Mouse (Mus musculus) heart, postnatal 0 days (tissue): Measurements from ENCODE around the gene Sbf1. TPM values are rescaled to one million over a fixed set of nuclear protein-coding genes. Genes with fewer than 3 reads are reported as not detected.

Experiments used
- ATAC-seq: fragments of 200-750 bp; cut with Nextera tagmentation; 2 replicates; pipeline ENCODE4 v1.8.0; 2017; ENCODE audit warnings: low read depth, moderate number of reproducible peaks, moderate library complexity; ENCODE audit not compliant: insufficient read depth
- DNase-seq: peaks from one replicate; pipeline ENCODE4 v3.0.0-alpha.2; 2016; ENCODE audit warnings: low spot score
- H3K27ac ChIP-seq: fragments of 300-500 bp; sonication (generic); 2 replicates; pipeline ENCODE4 v1.5.1; 2014; ENCODE audit warnings: low read depth, mild to moderate bottlenecking
- H3K27me3 ChIP-seq: fragments of 300-500 bp; sonication (generic); 2 replicates; pipeline ENCODE4 v1.6.1; 2014; ENCODE audit warnings: low read length, mixed read lengths; ENCODE audit not compliant: control insufficient read depth, insufficient read depth
- H3K36me3 ChIP-seq: fragments of 300-500 bp; sonication (generic); replicated peaks from 2 replicates; pipeline ENCODE4 v1.6.1; 2014; ENCODE audit warnings: low read length, mixed read lengths; ENCODE audit not compliant: control insufficient read depth, insufficient read depth
- H3K4me1 ChIP-seq: fragments of 300-500 bp; sonication (generic); 2 replicates; pipeline ENCODE4 v1.6.1; 2014; ENCODE audit warnings: antibody characterized with exemption; ENCODE audit not compliant: control insufficient read depth, insufficient read depth
- H3K4me2 ChIP-seq: fragments of 300-500 bp; sonication (generic); 2 replicates; pipeline ENCODE4 v1.6.1; 2014; ENCODE audit warnings: low read depth, mild to moderate bottlenecking, low read length, moderate library complexity
- H3K4me3 ChIP-seq: fragments of 300-500 bp; sonication (generic); 2 replicates; pipeline ENCODE4 v1.5.1; 2014; ENCODE audit warnings: low read depth, low read length
- H3K9ac ChIP-seq: fragments of 300-500 bp; sonication (generic); replicated peaks from 2 replicates; pipeline ENCODE4 v1.6.1; 2014; ENCODE audit warnings: low read depth, low read length, mixed read lengths
- H3K9me3 ChIP-seq: fragments of 300-500 bp; sonication (generic); replicated peaks from 2 replicates; pipeline ENCODE4 v1.6.1; 2016; ENCODE audit warnings: low read length; ENCODE audit not compliant: control insufficient read depth
- CTCF ChIP-seq: IDR thresholded peaks from 2 replicates; pipeline ENCODE4 v1.5.1; 2016; ENCODE audit warnings: antibody characterized with exemption, control low read depth, low read depth
- EP300 ChIP-seq: IDR thresholded peaks from 2 replicates; pipeline ENCODE4 v1.6.1; 2016; ENCODE audit warnings: antibody characterized with exemption, low read depth
- WGBS: fragments of 180-500 bp; shearing (Covaris S2); extraction: QIAGEN DNeasy Blood & Tissue Kit; methylation state at CpG from one replicate; pipeline ENCODE4 v1.1.7; 2014; 5-methylcytosine and 5-hydroxymethylcytosine counted together
- polyA plus RNA-seq: library from polyadenylated mRNA; unstranded; fragments of >200 nt; fragmentation: Nextera tagmentation; extraction: Ambion mirVana; gene quantifications from 2 replicates; pipeline ENCODE4 v1.2.1, GENCODE M21; 2015
- total RNA-seq: library from RNA; depleted of rRNA; stranded (reverse); fragments of >200 nt; gene quantifications from 2 replicates; pipeline ENCODE4 v1.2.3, GENCODE M21; 2014; ENCODE audit warnings: low replicate concordance

Gene Sbf1
- total and polyA plus RNA-seq, 2 experiments from 2014 or later, result 25.6 to 147 TPM

DNA sequence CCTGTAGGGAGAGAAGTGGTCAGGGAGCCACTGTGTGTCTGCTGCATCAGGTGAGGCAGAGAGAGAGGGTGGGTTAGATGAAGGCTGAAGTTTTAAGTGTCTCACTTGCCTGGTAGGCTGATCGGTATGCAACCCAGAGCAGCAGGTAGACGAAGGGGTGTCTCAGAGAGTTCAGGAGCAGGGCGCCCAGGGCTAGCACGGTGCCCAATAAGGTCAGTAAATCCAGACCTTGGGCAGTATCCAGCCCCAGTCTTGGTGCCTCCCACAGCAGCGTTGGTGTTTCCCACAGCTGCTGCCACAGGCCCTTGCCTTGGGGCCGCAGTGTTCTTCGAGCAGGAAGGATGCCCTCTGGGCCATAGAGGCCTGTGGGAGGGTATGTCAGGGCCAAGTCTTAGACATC lies 39.3 kb upstream of the Sbf1 start:
- no peaks in the 10 kb centered on the region for H3K27me3 ChIP-seq
- H3K27ac ChIP-seq, result no peak overlapping the region
- WGBS, result 69% methylated on average over 7 of the region's 7 CpGs
- H3K9ac ChIP-seq, result peak overlapping the region; percentile 79
- H3K4me2 ChIP-seq, result peak overlapping the region; percentile 82
- H3K36me3 ChIP-seq, result peaks cover 40% of the 10 kb centered on the region
- H3K9me3 ChIP-seq, result no peaks in the 10 kb centered on the region
- peak overlapping the region; percentile 77 for H3K4me3 ChIP-seq
- no peak for TF ChIP-seq EP300
- no peak for TF ChIP-seq CTCF
- peaks cover 22% of the 10 kb centered on the region; the same call in 1 of the 2 replicates for H3K4me1 ChIP-seq
- DNase-seq (no peak), ATAC-seq (no peak)

DNA sequence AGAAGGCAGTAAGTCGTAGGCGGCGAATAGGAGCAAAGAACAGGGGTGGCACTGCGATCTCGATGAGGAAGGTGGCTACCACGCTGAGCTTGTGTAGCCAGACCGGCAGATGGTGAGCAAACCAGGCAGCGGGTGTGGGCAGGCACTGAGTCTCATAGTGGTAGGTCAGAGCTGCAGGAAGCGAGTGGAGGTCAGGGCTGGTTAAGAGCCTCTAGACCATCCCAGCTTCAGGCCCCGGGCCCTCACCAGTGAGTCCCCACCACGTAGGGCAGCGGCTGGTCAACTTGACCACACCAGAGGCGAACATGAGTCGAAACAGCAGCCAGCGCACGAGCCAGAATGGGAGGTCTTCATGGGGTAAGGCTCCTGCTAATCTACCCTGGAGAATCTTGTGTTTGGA lies 38.7 kb upstream of the Sbf1 start:
- ATAC-seq, result no peak
- Histone ChIP-seq H3K9me3 (no peaks in the 10 kb centered on the region), H3K27me3 (no peaks in the 10 kb centered on the region), H3K9ac (no peak overlapping the region), H3K4me3 (no peak overlapping the region), H3K27ac (no peak overlapping the region), H3K4me2 (no peak overlapping the region; the same call in 1 of the 2 replicates), H3K4me1 (peaks cover 22% of the 10 kb centered on the region; the same call in 1 of the 2 replicates), H3K36me3 (peaks cover 40% of the 10 kb centered on the region)
- 92% methylated on average over 16 of the region's 16 CpGs for WGBS
- no peak for DNase-seq
- TF ChIP-seq EP300, result no peak
- TF ChIP-seq CTCF, result no peak

DNA sequence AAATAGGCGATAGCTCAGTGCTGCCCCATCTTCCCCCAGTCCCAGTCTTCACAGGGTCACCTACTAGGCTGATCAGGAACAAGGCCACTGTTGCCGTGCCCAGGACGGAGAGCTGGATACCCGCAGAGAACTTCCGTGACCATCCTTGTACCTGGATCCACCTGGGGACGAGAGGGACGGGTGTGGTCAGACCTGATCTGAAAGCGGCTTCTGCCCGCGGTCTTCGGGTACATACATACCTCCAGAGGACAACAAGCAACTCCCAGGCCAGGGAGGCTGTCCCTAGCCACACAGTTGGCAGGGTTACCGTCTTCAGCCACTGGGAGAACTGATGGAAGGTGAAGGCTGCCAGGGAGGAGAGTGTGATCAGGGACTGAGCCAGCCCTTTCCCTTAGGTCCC lies 37.7 kb upstream of the Sbf1 start:
- Histone ChIP-seq H3K9ac (no peak overlapping the region), H3K27ac (no peak overlapping the region), H3K4me1 (peaks cover 22% of the 10 kb centered on the region; the same call in 1 of the 2 replicates), H3K9me3 (no peaks in the 10 kb centered on the region), H3K27me3 (no peaks in the 10 kb centered on the region), H3K36me3 (peaks cover 40% of the 10 kb centered on the region), H3K4me3 (no peak overlapping the region), H3K4me2 (no peak overlapping the region)
- TF ChIP-seq CTCF, result no peak
- TF ChIP-seq EP300, result no peak
- DNase-seq (no peak), ATAC-seq (no peak)
- WGBS, result 95% methylated on average over 12 of the region's 12 CpGs

DNA sequence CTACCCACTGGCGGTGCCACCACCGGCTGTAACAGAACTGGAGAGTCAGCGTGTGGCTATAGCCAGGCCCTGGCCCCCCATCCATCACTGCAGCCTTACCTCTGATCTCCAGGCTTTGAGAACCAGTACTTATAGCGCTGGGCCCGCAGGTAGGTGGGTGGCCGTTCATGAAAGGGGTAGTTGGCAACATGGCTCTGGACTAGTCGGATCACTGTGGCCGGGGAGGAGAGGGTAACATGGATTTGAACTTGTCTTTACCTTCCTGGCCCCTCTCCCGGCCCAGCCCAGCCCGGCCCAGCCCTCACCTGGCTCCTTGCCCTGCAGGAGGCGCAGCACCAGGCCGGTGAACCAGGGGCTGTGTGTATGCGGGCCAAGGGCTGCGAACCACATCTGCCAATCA lies 36.9 kb upstream of the Sbf1 start:
- TF ChIP-seq EP300 (no peak), CTCF (no peak)
- Histone ChIP-seq H3K27me3 (no peaks in the 10 kb centered on the region), H3K4me3 (no peak overlapping the region), H3K27ac (no peak overlapping the region), H3K36me3 (peaks cover 40% of the 10 kb centered on the region), H3K9me3 (no peaks in the 10 kb centered on the region), H3K9ac (no peak overlapping the region), H3K4me1 (peaks cover 18% of the 10 kb centered on the region; the same call in 1 of the 2 replicates), H3K4me2 (no peak overlapping the region)
- DNase-seq (no peak), ATAC-seq (no peak)
- 91% methylated on average over 14 of the region's 14 CpGs for WGBS

DNA sequence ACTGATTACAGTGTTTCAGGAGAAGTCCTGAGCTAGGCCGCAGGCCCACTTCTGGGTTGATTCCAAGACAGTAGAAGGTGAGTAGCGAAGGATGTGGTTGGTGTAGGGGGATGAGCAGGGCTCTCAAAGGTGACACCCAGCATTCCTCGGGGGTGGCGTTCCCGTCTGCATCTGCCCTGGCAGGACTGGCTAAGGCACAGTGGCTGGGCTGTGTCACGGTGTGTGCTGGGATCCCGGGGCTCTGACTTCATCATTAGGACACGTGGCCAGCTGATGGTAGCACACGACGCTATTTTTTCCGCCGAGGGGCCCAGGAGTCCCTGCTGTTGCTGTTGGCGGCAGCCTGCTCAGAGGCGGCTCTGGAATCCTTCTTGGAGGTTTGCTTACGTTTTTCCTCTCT lies 36.2 kb upstream of the Sbf1 start:
- Histone ChIP-seq H3K27ac (peak overlapping the region; percentile 41), H3K9me3 (no peaks in the 10 kb centered on the region), H3K4me1 (peaks cover 10% of the 10 kb centered on the region; the same call in 1 of the 2 replicates), H3K36me3 (peaks cover 40% of the 10 kb centered on the region), H3K9ac (no peak overlapping the region), H3K27me3 (no peaks in the 10 kb centered on the region), H3K4me2 (no peak overlapping the region), H3K4me3 (no peak overlapping the region)
- WGBS, result 69% methylated on average over 15 of the region's 15 CpGs
- no peak for DNase-seq
- no peak for TF ChIP-seq EP300
- TF ChIP-seq CTCF, result no peak
- ATAC-seq, result no peak

DNA sequence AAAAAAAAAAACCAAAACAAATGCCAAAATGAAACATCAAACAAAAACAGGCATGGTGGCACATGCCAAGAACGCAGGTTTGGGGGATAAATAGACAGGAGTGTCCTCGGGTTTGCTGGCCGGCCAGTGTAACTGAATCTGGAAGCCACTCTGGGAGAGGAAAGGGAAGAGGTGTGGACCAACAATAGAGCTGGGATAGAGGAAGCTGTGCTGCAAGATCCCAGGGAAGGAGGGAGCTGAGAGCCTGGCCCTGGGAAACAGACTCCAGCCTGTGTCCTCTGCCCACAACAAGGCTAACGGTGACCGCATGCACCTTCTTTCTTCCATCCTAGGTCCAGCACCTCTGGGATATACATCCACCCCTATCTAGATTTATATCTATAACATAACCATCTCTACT lies 35.3 kb upstream of the Sbf1 start:
- H3K4me1 ChIP-seq, result peaks cover 8% of the 10 kb centered on the region; the same call in 1 of the 2 replicates
- H3K4me3 ChIP-seq, result no peak overlapping the region
- no peaks in the 10 kb centered on the region for H3K9me3 ChIP-seq
- H3K4me2 ChIP-seq, result no peak overlapping the region
- WGBS, result 75% methylated on average over 5 of the region's 5 CpGs
- H3K36me3 ChIP-seq, result peaks cover 40% of the 10 kb centered on the region
- H3K27ac ChIP-seq, result peak overlapping the region; percentile 41
- TF ChIP-seq CTCF, result no peak
- no peak for TF ChIP-seq EP300
- peak; percentile 14 for DNase-seq
- H3K27me3 ChIP-seq, result no peaks in the 10 kb centered on the region
- no peak overlapping the region for H3K9ac ChIP-seq
- ATAC-seq, result no peak
